Mouse (Mus musculus) cerebellum, adult 2 months (tissue): Measurements from ENCODE around the gene Olfr527.

Experiments
- CTCF ChIP-seq: fragments of 200-500 bp; IDR thresholded peaks from 2 replicates; pipeline ENCODE4 v1.5.1; 2011; ENCODE audit warnings: low read depth, mild to moderate bottlenecking, control low read depth, low read length, moderate library complexity, borderline replicate concordance; ENCODE audit not compliant: insufficient read depth
- POLR2A ChIP-seq: fragments of 200-500 bp; IDR thresholded peaks from 2 replicates; pipeline ENCODE4 v1.6.1; 2011; ENCODE audit warnings: low read length, control low read depth, borderline replicate concordance; ENCODE audit not compliant: insufficient read depth

- TF ChIP-seq POLR2A (no peak), CTCF (no peak)
Observed at GRCm38 (mm10) chr7:140296876-140297275, 36.9 kb upstream of the Olfr527 start.
